Mouse (Mus musculus): ENCODE measurements around the gene Casq2.

- TF ChIP-seq CTCF (IDR thresholded peaks at IDR 0.05; ENCODE audit: control insufficient read depth, insufficient read depth, insufficient read length) (no peak), MYOD1 (IDR thresholded peaks at IDR 0.05; ENCODE audit: control insufficient read depth, insufficient read length, low read depth) (no peak), MYOG (IDR thresholded peaks at IDR 0.05; ENCODE audit: control insufficient read depth, extremely low read depth, insufficient read length) (no peak), MAX (IDR thresholded peaks at IDR 0.05) (peak; percentile 43), USF1 (IDR thresholded peaks at IDR 0.05; ENCODE audit: low read depth) (no peak)
Measured at GRCm38 (mm10) chr3:102169197-102169905, 83.1 kb downstream of the Casq2 start.

Data from C2C12 (cell line).